Mouse (Mus musculus) heart, postnatal 0 days (tissue): ENCODE measurements around the gene Decr2.

Experiments
- CTCF ChIP-seq: IDR thresholded peaks from 2 replicates; pipeline ENCODE4 v1.5.1; 2016; ENCODE audit warnings: antibody characterized with exemption, control low read depth, low read depth
- EP300 ChIP-seq: IDR thresholded peaks from 2 replicates; pipeline ENCODE4 v1.6.1; 2016; ENCODE audit warnings: antibody characterized with exemption, low read depth

DNA sequence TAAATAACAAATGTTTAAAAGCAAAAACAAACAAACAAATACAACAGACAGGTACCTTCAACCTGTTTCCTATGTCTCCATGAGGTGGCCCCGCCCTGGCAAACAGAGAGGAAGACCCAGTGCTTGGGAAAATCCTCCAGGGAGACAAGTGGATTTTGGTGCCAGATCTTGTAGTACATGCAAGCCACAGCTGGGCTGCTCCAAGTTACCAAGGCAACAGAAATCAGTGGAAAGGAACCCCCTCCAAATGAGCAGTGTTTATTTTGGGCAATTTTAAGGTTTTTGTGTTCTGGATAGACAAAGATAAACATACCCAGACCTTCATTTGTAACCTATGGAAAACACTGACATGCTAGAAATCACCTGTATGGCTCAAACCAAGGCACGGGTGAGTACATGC is 11.3 kb downstream of the Decr2 start:
- no peak for TF ChIP-seq CTCF
- TF ChIP-seq EP300, result no peak
